8 mouse cellular contexts compared by ENCODE assay signal in genomic region chr17:74994582-74994893, GRCm38 (mm10). TPM values are rescaled to one million over a fixed set of nuclear protein-coding genes. Genes with fewer than 3 reads are reported as not detected.
A peak's percentile ranks its signal among the peaks of the same experiment; 100 is the strongest.
DNase-seq lines count a peak whose midpoint lies in the region; ATAC-seq and TF ChIP-seq lines count a peak whose summit lies in the region.

No protein-coding gene starts in this region.

- 0 out of 2 replicates have a peak overlapping the region, but pooled peaks have one; percentile 46 for H3K27ac ChIP-seq in gastrocnemius, adult 2 months
- H3K27ac ChIP-seq in forebrain, embryonic 13.5 days = no peak overlapping the region; the same call in 1 of the 2 replicates
- no peak overlapping the region for H3K27ac ChIP-seq in hindbrain, postnatal 0 days
- H3K27ac ChIP-seq in midbrain, postnatal 0 days (ENCODE audit: low read depth, low read length) = no peak overlapping the region

- intact Hi-C loops in gastrocnemius, adult 2 months (cut with DNase I) = no loop called here
- intact Hi-C loops in gastrocnemius, postnatal 14 days (cut with DNase I; ENCODE audit: low total_unique reads) = no loop called here

- peaks cover 20% of the 10 kb centered on the region for H3K4me1 ChIP-seq in forebrain, embryonic 13.5 days
- 0 out of 2 replicates have a peak, but pooled peaks cover 6% of the 10 kb centered on the region for H3K4me1 ChIP-seq in hindbrain, postnatal 0 days (ENCODE audit: insufficient read depth, low read length)
- no peaks in the 10 kb centered on the region for H3K4me1 ChIP-seq in midbrain, postnatal 0 days (ENCODE audit: insufficient read depth, low read length)

- peak overlapping the region; percentile 68 for H3K4me3 ChIP-seq in gastrocnemius, adult 2 months
- peak overlapping the region; percentile 38 for H3K4me3 ChIP-seq in forebrain, embryonic 13.5 days
- H3K4me3 ChIP-seq in hindbrain, postnatal 0 days (ENCODE audit: low read length) = no peak overlapping the region
- no peak overlapping the region for H3K4me3 ChIP-seq in midbrain, postnatal 0 days (ENCODE audit: low read depth, low read length)

- H3K9me3 ChIP-seq in forebrain, embryonic 13.5 days (replicated peaks) = no peaks in the 10 kb centered on the region
- no peaks in the 10 kb centered on the region for H3K9me3 ChIP-seq in hindbrain, postnatal 0 days (ENCODE audit: low read length)
- no peaks in the 10 kb centered on the region for H3K9me3 ChIP-seq in midbrain, postnatal 0 days (ENCODE audit: low read length)

- no peak overlapping the region; the same call in 1 of the 2 replicates for H3K9ac ChIP-seq in forebrain, embryonic 13.5 days
- H3K9ac ChIP-seq in hindbrain, postnatal 0 days (replicated peaks; ENCODE audit: low read length) = no peak overlapping the region
- H3K9ac ChIP-seq in midbrain, postnatal 0 days (replicated peaks; ENCODE audit: low read length, poor library complexity, severe bottlenecking) = no peak overlapping the region

- H3K4me2 ChIP-seq in forebrain, embryonic 13.5 days = peak overlapping the region; percentile 66
- H3K4me2 ChIP-seq in hindbrain, postnatal 0 days (ENCODE audit: low read depth, low read length) = peak overlapping the region; percentile 48
- peak overlapping the region; percentile 41 for H3K4me2 ChIP-seq in midbrain, postnatal 0 days (ENCODE audit: low read depth, low read length, poor library complexity, severe bottlenecking)

- H3K36me3 ChIP-seq in forebrain, embryonic 13.5 days (ENCODE audit: poor library complexity, severe bottlenecking) = no peaks in the 10 kb centered on the region
- no peaks in the 10 kb centered on the region for H3K36me3 ChIP-seq in hindbrain, postnatal 0 days (ENCODE audit: insufficient read depth, low read length)
- H3K36me3 ChIP-seq in midbrain, postnatal 0 days (ENCODE audit: insufficient read depth, low read length) = no peaks in the 10 kb centered on the region

- DNase-seq in gastrocnemius, adult 2 months = no peak
- DNase-seq in gastrocnemius, postnatal 14 days = no peak
- DNase-seq in hindbrain, postnatal 0 days (ENCODE audit: low spot score) = no peak
- DNase-seq in midbrain, postnatal 0 days (ENCODE audit: low spot score) = no peak
- no peak for DNase-seq in B cell, adult 2 months
- DNase-seq in cerebellum, postnatal 10 days = no peak
- no peak for DNase-seq in thymus, postnatal 14 days

- no peak for ATAC-seq in forebrain, embryonic 13.5 days
- no peak for ATAC-seq in hindbrain, postnatal 0 days
- no peak for ATAC-seq in midbrain, postnatal 0 days (ENCODE audit: low FRiP score)

- WGBS in forebrain, embryonic 13.5 days = 3% methylated on average over 4 of the region's 4 CpGs
- WGBS in hindbrain, postnatal 0 days = 6% methylated on average over 4 of the region's 4 CpGs
- WGBS in midbrain, postnatal 0 days = 8% methylated on average over 4 of the region's 4 CpGs

- TF ChIP-seq CTCF in gastrocnemius, adult 2 months (IDR thresholded peaks at IDR 0.05) = no peak
- TF ChIP-seq CTCF in hindbrain, postnatal 0 days (IDR thresholded peaks at IDR 0.05; ENCODE audit: low read depth) = no peak
- no peak for TF ChIP-seq CTCF in midbrain, postnatal 0 days (IDR thresholded peaks at IDR 0.05)

- no peaks in the 10 kb centered on the region for H3K27me3 ChIP-seq in forebrain, embryonic 13.5 days
- no peaks in the 10 kb centered on the region for H3K27me3 ChIP-seq in hindbrain, postnatal 0 days (ENCODE audit: insufficient read depth, low read length)
- H3K27me3 ChIP-seq in midbrain, postnatal 0 days (ENCODE audit: insufficient read depth, low read length) = no peaks in the 10 kb centered on the region

RNA-seq across cellular contexts. Expression of gene Ltbp1, which starts 10.8 kb away (rescaled TPM):
- 10 to 100 TPM in 1 of 2 experiments, 1 to 10 TPM in 1; 8.9 to 11.0 TPM for total RNA-seq in gastrocnemius, adult 2 months (2021)
- 10 to 100 TPM; 18.4 to 18.7 TPM for total RNA-seq in gastrocnemius, postnatal 14 days (2021)
- polyA plus RNA-seq in forebrain, embryonic 13.5 days (2015; fragmentation: Nextera tagmentation; extraction: Ambion mirVana) = 3.0 and 3.7 TPM in 2 replicates
- total RNA-seq in hindbrain, postnatal 0 days (2014; rRNA removed) = 5.0 and 6.6 TPM in 2 replicates
- polyA plus RNA-seq in hindbrain, postnatal 0 days (2015; fragmentation: Nextera tagmentation; extraction: Ambion mirVana) = 1.4 and 1.7 TPM in 2 replicates
- total RNA-seq in midbrain, postnatal 0 days (2014; rRNA removed) = 2.3 and 3.0 TPM in 2 replicates
- polyA plus RNA-seq in midbrain, postnatal 0 days (2015; fragmentation: Nextera tagmentation; extraction: Ambion mirVana) = 0.89 and 1.0 TPM in 2 replicates

Comparison
In these comparisons a context has a peak if more than half of its experiments do, and no peak if none do; other contexts are left out.
1. H3K4me3 ChIP-seq: peak in gastrocnemius, adult 2 months (single experiment) and forebrain, embryonic 13.5 days (single experiment); none in hindbrain, postnatal 0 days (single experiment) and midbrain, postnatal 0 days (single experiment).
2. Peak in every context shown above with its lines, with median percentiles within 50 percentile points of each other: H3K4me2 ChIP-seq.